Mouse (Mus musculus) lung, adult 2 months (tissue): ENCODE results near the gene Ints13. TPM values are rescaled to one million over a fixed set of nuclear protein-coding genes. Genes with fewer than 3 reads are reported as not detected.
"Not testable (repeated sequence)": the region's sequence is repeated elsewhere in the genome, so short reads cannot be mapped to it uniquely, and the experiment has no call there.

Experiments used
- DNase-seq: peaks from one replicate; pipeline ENCODE4 v3.0.0; 2022
- H3K4me1 ChIP-seq: fragments of 200-500 bp; 2 replicates; pipeline ENCODE4 v1.6.1; 2011; ENCODE audit warnings: low read length; ENCODE audit not compliant: control insufficient read depth, insufficient read depth
- H3K4me3 ChIP-seq: fragments of 200-500 bp; replicated peaks from 2 replicates; pipeline ENCODE3; 2011; ENCODE audit warnings: low read depth, mild to moderate bottlenecking, control low read depth, low read length; ENCODE audit errors: extremely low read depth
- CTCF ChIP-seq: fragments of 200-500 bp; IDR thresholded peaks from 2 replicates; pipeline ENCODE4 v1.5.1; 2011; ENCODE audit warnings: mild to moderate bottlenecking, low read length, control low read depth; ENCODE audit not compliant: insufficient read depth
- POLR2A ChIP-seq: fragments of 200-500 bp; IDR thresholded peaks from 2 replicates; pipeline ENCODE4 v1.6.1; 2011; ENCODE audit warnings: low read depth, mild to moderate bottlenecking, control low read depth, low read length, borderline replicate concordance; ENCODE audit errors: extremely low read depth
- WGBS: fragments of 180-500 bp; shearing (Covaris S2); methylation state at CpG from one replicate; pipeline ENCODE4 v1.1.7; 2018; 5-methylcytosine and 5-hydroxymethylcytosine counted together
- polyA plus RNA-seq: library from polyadenylated mRNA; depleted of rRNA; stranded (reverse); fragments of >200 nt; gene quantifications from 2 replicates; pipeline ENCODE4 v1.2.3, GENCODE M21; 2012

The Ints13 gene
- polyA plus RNA-seq, 1 experiment: 13.1 TPM

GRCm38 (mm10) chr6:146585134-146585533 is 7.5 kb upstream of the Ints13 start:
- 89% methylated on average over 5 of the region's 5 CpGs for WGBS
- H3K4me3 ChIP-seq: no peak overlapping the region
- peaks cover 4% of the 10 kb centered on the region; the same call in 1 of the 2 replicates for H3K4me1 ChIP-seq
- TF ChIP-seq POLR2A (no peak), CTCF (no peak)
- no peak for DNase-seq

GRCm38 (mm10) chr6:146583366-146584046 is 5.9 kb upstream of the Ints13 start:
- 83% methylated on average over 2 of the region's 2 CpGs for WGBS
- Histone ChIP-seq H3K4me1 (peaks cover 8% of the 10 kb centered on the region), H3K4me3 (no peak overlapping the region)
- no peak for TF ChIP-seq POLR2A
- no peak for TF ChIP-seq CTCF
- DNase-seq: no peak

GRCm38 (mm10) chr6:146580381-146580926 is 2.8 kb upstream of the Ints13 start:
- no peak for TF ChIP-seq POLR2A
- 15% methylated on average over 2 of the region's 2 CpGs for whole genome bisulfite sequencing
- no peak for DNase-seq
- no peak overlapping the region for H3K4me3 ChIP-seq
- peaks cover 10% of the 10 kb centered on the region for H3K4me1 ChIP-seq

DNA sequence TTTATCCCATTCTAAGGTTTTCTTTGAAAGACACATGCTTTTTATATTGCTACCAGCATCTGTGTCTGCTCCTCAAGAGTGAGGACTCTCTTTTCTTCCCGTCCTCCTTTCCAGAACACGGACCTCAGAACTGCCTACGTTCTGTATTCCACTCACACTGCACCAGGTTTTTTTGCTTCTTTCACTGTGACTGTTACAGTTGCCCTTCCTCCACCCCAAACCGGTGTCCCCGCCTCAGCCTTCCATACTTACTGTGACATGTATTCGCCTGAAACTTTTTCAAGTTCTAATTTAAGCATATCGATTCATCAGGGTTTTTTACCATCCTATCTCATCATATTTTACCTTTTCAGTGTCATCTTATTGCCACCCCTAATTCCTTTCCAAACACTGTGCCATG is 951 bp upstream of the Ints13 start:
- Histone ChIP-seq H3K4me1 (peaks cover 10% of the 10 kb centered on the region), H3K4me3 (peak overlapping the region; percentile 91)
- TF ChIP-seq POLR2A (no peak), CTCF (no peak)
- WGBS: 2% methylated on average over 7 of the region's 7 CpGs
- no peak for DNase-seq

DNA sequence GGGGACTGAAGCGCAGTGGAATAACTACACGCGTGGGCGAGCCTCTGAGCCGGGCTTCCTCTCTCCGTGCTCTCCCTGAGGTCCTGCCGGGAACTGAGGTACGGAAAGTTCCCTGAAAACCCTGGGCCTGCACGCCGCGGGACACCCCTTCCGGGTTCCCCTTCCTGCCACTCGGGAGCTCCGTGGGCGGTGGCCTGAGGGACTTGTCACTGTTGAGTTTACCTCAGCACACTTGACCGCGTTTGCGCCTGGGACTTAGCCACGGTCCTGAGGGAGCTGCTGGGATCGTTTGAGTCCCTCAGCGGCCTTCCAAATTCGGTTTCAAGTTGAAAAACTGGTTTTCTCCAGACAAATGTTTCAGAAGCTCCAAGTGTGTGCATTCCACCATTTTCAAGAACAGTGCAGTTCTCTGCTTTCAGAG is 486 bp upstream of the Ints13 start:
- WGBS: under 1% methylated on average over 22 of the region's 22 CpGs
- TF ChIP-seq POLR2A (no peak; the same call in 1 of the 2 replicates), CTCF (no peak)
- peak; percentile 81 for DNase-seq

DNA sequence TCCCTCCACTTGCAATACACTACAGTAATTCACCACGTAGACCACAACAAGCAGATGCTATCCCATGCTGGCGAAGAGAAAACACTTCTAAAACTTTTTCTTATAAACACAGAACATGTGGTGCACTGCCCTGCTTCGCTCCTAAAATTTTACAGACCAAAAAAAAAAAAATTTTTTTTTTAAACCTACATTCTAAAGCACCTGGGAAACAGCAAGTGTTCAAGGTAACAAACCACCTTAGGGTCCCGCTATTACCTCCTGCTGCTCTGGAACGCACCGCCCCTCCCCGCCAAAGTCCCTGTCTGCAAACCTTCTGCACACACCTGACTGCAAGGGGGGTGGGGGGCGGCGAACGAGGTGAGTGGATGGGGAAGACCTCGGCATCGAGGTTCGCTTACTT is 732 bp downstream of the Ints13 start, which contains the start of gene Fgfr1op2:
Fgfr1op2 (plus strand) TSS at position 301 of the 400 bp plus-strand sequence.
- TF ChIP-seq POLR2A: no peak
- no peak for TF ChIP-seq CTCF
- Histone ChIP-seq H3K4me1 (peaks cover 8% of the 10 kb centered on the region), H3K4me3 (peak within 1 kb of the TSS; percentile 91)
- WGBS: 2% methylated on average over 13 of the region's 13 CpGs
- DNase-seq: no peak

More for the DNA sequence above, 486 bp upstream of the Ints13 start:
- H3K4me3 ChIP-seq: peak overlapping the region; percentile 91
- peaks cover 8% of the 10 kb centered on the region for H3K4me1 ChIP-seq

GRCm38 (mm10) chr6:146572073-146572472 is 5.6 kb downstream of the Ints13 start:
- Histone ChIP-seq H3K4me3 (no peak overlapping the region), H3K4me1 (peaks cover 2% of the 10 kb centered on the region; the same call in 1 of the 2 replicates)
- TF ChIP-seq CTCF (no peak), POLR2A (no peak)
- DNase-seq: no peak

DNA sequence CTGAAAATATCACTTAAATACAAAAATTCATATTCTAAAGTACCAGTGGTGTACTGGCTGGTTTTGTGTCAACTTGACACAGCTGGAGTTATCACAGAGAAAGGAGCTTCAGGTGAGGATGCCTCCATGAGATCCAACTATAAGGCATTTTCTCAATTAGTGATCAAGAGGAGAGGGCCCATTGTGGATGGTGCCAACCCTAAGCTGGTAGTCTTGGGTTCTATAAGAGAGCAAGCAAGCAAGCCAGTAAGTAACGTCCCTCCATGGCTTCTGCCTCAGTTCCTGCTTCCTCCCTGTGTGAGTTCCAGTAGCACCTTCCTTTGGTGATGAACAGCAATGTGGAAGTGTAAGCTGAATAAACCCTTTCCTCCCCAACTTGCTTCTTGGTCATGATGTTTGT is 15.2 kb downstream of the Ints13 start:
- DNase-seq, H3K4me3 ChIP-seq, H3K4me1 ChIP-seq: not testable (repeated sequence)
- WGBS: 91% methylated on average over 1 of the region's 1 CpGs

- no peak for TF ChIP-seq CTCF
- no peak overlapping the region for H3K4me3 ChIP-seq
- no peaks in the 10 kb centered on the region for H3K4me1 ChIP-seq
- DNase-seq: no peak
These were observed 26.3 kb downstream of the Ints13 start for GRCm38 (mm10) chr6:146551326-146551725.

GRCm38 (mm10) chr6:146550421-146550820 is 27.2 kb downstream of the Ints13 start:
- no peak for TF ChIP-seq CTCF
- no peak for TF ChIP-seq POLR2A
- H3K4me1 ChIP-seq: peaks cover 3% of the 10 kb centered on the region
- WGBS: 55% methylated on average over 2 of the region's 2 CpGs
- H3K4me3 ChIP-seq: no peak overlapping the region
- DNase-seq: no peak
